Mouse (Mus musculus) midbrain, embryonic 15.5 days (tissue): Measurements from ENCODE around the gene Gnptab. TPM values are rescaled to one million over a fixed set of nuclear protein-coding genes. Genes with fewer than 3 reads are reported as not detected.

Experiments
- ATAC-seq: fragments of 200-750 bp; cut with Nextera tagmentation; replicated peaks from 2 replicates; pipeline ENCODE4 v1.8.0; 2017; ENCODE audit warnings: moderate TSS enrichment
- H3K27ac ChIP-seq: fragments of 300-500 bp; sonication (generic); 2 replicates; pipeline ENCODE4 v1.5.1; 2015; ENCODE audit warnings: mild to moderate bottlenecking, inconsistent platforms
- H3K27me3 ChIP-seq: fragments of 300-500 bp; sonication (generic); replicated peaks from 2 replicates; pipeline ENCODE4 v1.6.1; 2015; ENCODE audit warnings: inconsistent platforms
- H3K36me3 ChIP-seq: fragments of 300-500 bp; sonication (generic); replicated peaks from 2 replicates; pipeline ENCODE4 v1.6.1; 2015; ENCODE audit warnings: inconsistent platforms
- H3K4me1 ChIP-seq: fragments of 300-500 bp; sonication (generic); 2 replicates; pipeline ENCODE4 v1.6.1; 2015; ENCODE audit warnings: inconsistent platforms
- H3K4me2 ChIP-seq: fragments of 300-500 bp; sonication (generic); 2 replicates; pipeline ENCODE4 v1.6.1; 2015; ENCODE audit warnings: inconsistent platforms, mild to moderate bottlenecking, moderate library complexity
- H3K4me3 ChIP-seq: fragments of 300-500 bp; sonication (generic); 2 replicates; pipeline ENCODE4 v1.5.1; 2015; ENCODE audit warnings: mild to moderate bottlenecking, inconsistent platforms
- H3K9ac ChIP-seq: fragments of 300-500 bp; sonication (generic); 2 replicates; pipeline ENCODE4 v1.6.1; 2015; ENCODE audit warnings: mild to moderate bottlenecking, inconsistent platforms
- H3K9me3 ChIP-seq: fragments of 300-500 bp; sonication (generic); 2 replicates; pipeline ENCODE4 v1.6.1; 2016; ENCODE audit warnings: inconsistent platforms
- WGBS: fragments of 180-500 bp; shearing (Covaris S2); methylation state at CpG from one replicate; pipeline ENCODE4 v1.1.7; 2015; ENCODE audit warnings: mixed read lengths; 5-methylcytosine and 5-hydroxymethylcytosine counted together
- polyA plus RNA-seq: library from polyadenylated mRNA; unstranded; fragments of >200 nt; fragmentation: Nextera tagmentation; extraction: Ambion mirVana; gene quantifications from 2 replicates; pipeline ENCODE4 v1.2.1, GENCODE M21; 2015

Gene Gnptab
- polyA plus RNA-seq, 1 experiment from 2014 or later = 24.1 TPM

- 57% methylated on average over 14 of the region's 14 CpGs for WGBS
These were observed 1.6 kb downstream of the Gnptab start for GRCm38 (mm10) chr10:88380430-88381060.

GRCm38 (mm10) chr10:88381286-88381685 is 2.4 kb downstream of the Gnptab start:
- peaks cover 24% of the 10 kb centered on the region for H3K4me1 ChIP-seq
- H3K9ac ChIP-seq = no peak overlapping the region
- H3K9me3 ChIP-seq = no peaks in the 10 kb centered on the region
- H3K4me2 ChIP-seq = peak overlapping the region; percentile 83
- H3K4me3 ChIP-seq = no peak overlapping the region
- 77% methylated on average over 4 of the region's 4 CpGs for WGBS
- no peaks in the 10 kb centered on the region for H3K36me3 ChIP-seq
- no peak for ATAC-seq
- H3K27ac ChIP-seq = no peak overlapping the region
- no peaks in the 10 kb centered on the region for H3K27me3 ChIP-seq

More at GRCm38 (mm10) chr10:88380430-88381060, 1.6 kb downstream of the Gnptab start:
- Histone ChIP-seq H3K4me1 (peaks cover 24% of the 10 kb centered on the region), H3K9ac (peak overlapping the region; percentile 90), H3K27ac (peak overlapping the region; percentile 88; the same call in 1 of the 2 replicates), H3K9me3 (no peaks in the 10 kb centered on the region), H3K27me3 (no peaks in the 10 kb centered on the region), H3K4me3 (peak overlapping the region; percentile 80), H3K36me3 (no peaks in the 10 kb centered on the region), H3K4me2 (peak overlapping the region; percentile 83)
- ATAC-seq = no peak

- no peak overlapping the region for H3K4me3 ChIP-seq
- no peak overlapping the region for H3K9ac ChIP-seq
- ATAC-seq = no peak
- no peak overlapping the region for H3K27ac ChIP-seq
- H3K4me2 ChIP-seq = no peak overlapping the region
- no peaks in the 10 kb centered on the region for H3K9me3 ChIP-seq
- no peaks in the 10 kb centered on the region for H3K27me3 ChIP-seq
- WGBS = 91% methylated on average over 6 of the region's 6 CpGs
- peaks cover 24% of the 10 kb centered on the region for H3K4me1 ChIP-seq
- H3K36me3 ChIP-seq = no peaks in the 10 kb centered on the region
These were observed 3.1 kb downstream of the Gnptab start for GRCm38 (mm10) chr10:88382009-88382408.

GRCm38 (mm10) chr10:88383479-88383878 is 4.5 kb downstream of the Gnptab start:
- Histone ChIP-seq H3K9ac (no peak overlapping the region), H3K4me3 (no peak overlapping the region), H3K4me1 (peaks cover 24% of the 10 kb centered on the region), H3K27ac (no peak overlapping the region), H3K9me3 (no peaks in the 10 kb centered on the region), H3K36me3 (no peaks in the 10 kb centered on the region), H3K4me2 (no peak overlapping the region), H3K27me3 (no peaks in the 10 kb centered on the region)
- ATAC-seq = no peak
- 79% methylated on average over 4 of the region's 4 CpGs for WGBS

- peaks cover 21% of the 10 kb centered on the region for H3K4me1 ChIP-seq
- WGBS = 70% methylated on average over 5 of the region's 5 CpGs
- H3K9ac ChIP-seq = no peak overlapping the region
- no peaks in the 10 kb centered on the region for H3K9me3 ChIP-seq
- no peaks in the 10 kb centered on the region for H3K27me3 ChIP-seq
- no peak overlapping the region for H3K27ac ChIP-seq
- ATAC-seq = no peak
- no peak overlapping the region for H3K4me3 ChIP-seq
- H3K4me2 ChIP-seq = no peak overlapping the region
- H3K36me3 ChIP-seq = no peaks in the 10 kb centered on the region
These were observed 5.1 kb downstream of the Gnptab start for GRCm38 (mm10) chr10:88384081-88384480.

GRCm38 (mm10) chr10:88385290-88385689 is 6.4 kb downstream of the Gnptab start:
- ATAC-seq = no peak
- Histone ChIP-seq H3K27me3 (no peaks in the 10 kb centered on the region), H3K27ac (no peak overlapping the region), H3K4me2 (no peak overlapping the region), H3K4me3 (no peak overlapping the region), H3K9me3 (no peaks in the 10 kb centered on the region), H3K4me1 (peaks cover 17% of the 10 kb centered on the region), H3K9ac (no peak overlapping the region), H3K36me3 (no peaks in the 10 kb centered on the region)
- WGBS = 94% methylated on average over 11 of the region's 11 CpGs

- ATAC-seq = no peak
- Histone ChIP-seq H3K36me3 (no peaks in the 10 kb centered on the region), H3K4me1 (peaks cover 12% of the 10 kb centered on the region), H3K27me3 (no peaks in the 10 kb centered on the region), H3K27ac (no peak overlapping the region), H3K4me3 (no peak overlapping the region), H3K9ac (no peak overlapping the region), H3K4me2 (no peak overlapping the region), H3K9me3 (no peaks in the 10 kb centered on the region)
- 89% methylated on average over 6 of the region's 6 CpGs for WGBS
These were observed 6.8 kb downstream of the Gnptab start for GRCm38 (mm10) chr10:88385758-88386157.

GRCm38 (mm10) chr10:88386251-88386650 is 7.3 kb downstream of the Gnptab start:
- Histone ChIP-seq H3K4me1 (peaks cover 7% of the 10 kb centered on the region), H3K9me3 (no peaks in the 10 kb centered on the region), H3K4me3 (no peak overlapping the region), H3K4me2 (no peak overlapping the region), H3K9ac (no peak overlapping the region), H3K36me3 (no peaks in the 10 kb centered on the region), H3K27ac (no peak overlapping the region), H3K27me3 (no peaks in the 10 kb centered on the region)
- WGBS = 85% methylated on average over 6 of the region's 6 CpGs
- no peak for ATAC-seq

GRCm38 (mm10) chr10:88389576-88389975 is 10.6 kb downstream of the Gnptab start:
- ATAC-seq = 0 out of 2 replicates have a peak, but pooled peaks have one; percentile 31
- Histone ChIP-seq H3K9ac (no peak overlapping the region), H3K36me3 (no peaks in the 10 kb centered on the region), H3K27me3 (no peaks in the 10 kb centered on the region), H3K27ac (no peak overlapping the region), H3K4me2 (no peak overlapping the region), H3K9me3 (no peaks in the 10 kb centered on the region), H3K4me3 (no peak overlapping the region), H3K4me1 (no peaks in the 10 kb centered on the region)
- WGBS = 69% methylated on average over 4 of the region's 4 CpGs

- 56% methylated on average over 10 of the region's 10 CpGs for WGBS
- ATAC-seq = no peak
These were observed 11.3 kb downstream of the Gnptab start for GRCm38 (mm10) chr10:88390096-88390790.

GRCm38 (mm10) chr10:88391495-88391894 is 12.6 kb downstream of the Gnptab start:
- 92% methylated on average over 9 of the region's 9 CpGs for WGBS
- H3K9me3 ChIP-seq = no peaks in the 10 kb centered on the region
- no peak for ATAC-seq

More at GRCm38 (mm10) chr10:88390096-88390790, 11.3 kb downstream of the Gnptab start:
- Histone ChIP-seq H3K9ac (no peak overlapping the region), H3K27ac (no peak overlapping the region), H3K9me3 (no peaks in the 10 kb centered on the region), H3K36me3 (no peaks in the 10 kb centered on the region), H3K4me3 (no peak overlapping the region), H3K4me1 (no peaks in the 10 kb centered on the region), H3K4me2 (no peak overlapping the region), H3K27me3 (no peaks in the 10 kb centered on the region)

GRCm38 (mm10) chr10:88392181-88392847 is 13.4 kb downstream of the Gnptab start:
- 89% methylated on average over 9 of the region's 9 CpGs for WGBS
- H3K27me3 ChIP-seq = no peaks in the 10 kb centered on the region
- H3K36me3 ChIP-seq = no peaks in the 10 kb centered on the region
- no peaks in the 10 kb centered on the region for H3K9me3 ChIP-seq
- H3K4me3 ChIP-seq = no peak overlapping the region
- H3K4me1 ChIP-seq = no peaks in the 10 kb centered on the region
- ATAC-seq = no peak
- H3K27ac ChIP-seq = no peak overlapping the region
- no peak overlapping the region for H3K4me2 ChIP-seq
- no peak overlapping the region for H3K9ac ChIP-seq

More at GRCm38 (mm10) chr10:88391495-88391894, 12.6 kb downstream of the Gnptab start:
- H3K4me2 ChIP-seq = no peak overlapping the region
- H3K9ac ChIP-seq = no peak overlapping the region
- no peaks in the 10 kb centered on the region for H3K27me3 ChIP-seq
- H3K4me3 ChIP-seq = no peak overlapping the region
- H3K4me1 ChIP-seq = no peaks in the 10 kb centered on the region
- no peaks in the 10 kb centered on the region for H3K36me3 ChIP-seq
- no peak overlapping the region for H3K27ac ChIP-seq
